ENCODE assay signal across 11 mouse cellular contexts in genomic region chr5:123296224-123296806, GRCm38 (mm10). TPM values are rescaled to one million over a fixed set of nuclear protein-coding genes. Genes with fewer than 3 reads are reported as not detected.
DNase-seq lines count a peak whose midpoint lies in the region; ATAC-seq and TF ChIP-seq lines count a peak whose summit lies in the region.
"Had no signal": no experiment of that assay in that cellular context is flagged by ENCODE, and none has a peak within 500 bp of the region (broad histone marks: within the 10 kb centered on the region; RNA-seq: fewer than 3 reads in every experiment).

No protein-coding gene starts in this region.

- peak; percentile 47 for TF ChIP-seq CTCF in liver, embryonic 14.5 days (IDR thresholded peaks at IDR 0.05; ENCODE audit: low read depth)

- H3K4me1 ChIP-seq in megakaryocyte, embryonic 14.5 days = peaks cover 7% of the 10 kb centered on the region; the same call in 1 of the 2 replicates
- no peaks in the 10 kb centered on the region for H3K4me1 ChIP-seq in liver, embryonic 14.5 days (replicated peaks; ENCODE audit: control insufficient read depth in 2 of 2, insufficient read depth in 2 of 2, low read length in 1 of 2)

- no peak overlapping the region for H3K9ac ChIP-seq in liver, embryonic 14.5 days (replicated peaks)
- H3K9ac ChIP-seq: limb, embryonic 15.5 days; neural tube, embryonic 13.5 days had no signal

- no peaks in the 10 kb centered on the region for H3K36me3 ChIP-seq in megakaryocyte, embryonic 14.5 days (replicated peaks; ENCODE audit: low read length)
- no peaks in the 10 kb centered on the region for H3K36me3 ChIP-seq in liver, embryonic 14.5 days (replicated peaks; ENCODE audit: control insufficient read depth, insufficient read depth, low read depth)
- H3K36me3 ChIP-seq: limb, embryonic 15.5 days; neural tube, embryonic 13.5 days had no signal

- ATAC-seq in megakaryocyte, adult 5-6 weeks (ENCODE audit: poor library complexity, severe bottlenecking) = no peak
- no peak for ATAC-seq in liver, embryonic 14.5 days (ENCODE audit: insufficient read depth)

- peak overlapping the region; percentile 28 for H3K4me3 ChIP-seq in megakaryocyte, embryonic 14.5 days (replicated peaks)
- H3K4me3 ChIP-seq in liver, embryonic 14.5 days (ENCODE audit: insufficient read depth in 1 of 2, low read depth in 2 of 2, low read length in 2 of 2) = no peak overlapping the region
- H3K4me3 ChIP-seq: limb, embryonic 15.5 days; neural tube, embryonic 13.5 days had no signal

- DNase-seq in embryo, embryonic 10 days (ENCODE audit: low spot score) = peak; percentile 59
- DNase-seq in embryo, embryonic 11 days = no peak
- no peak for DNase-seq in liver, embryonic 14.5 days (ENCODE audit: low read depth in 3 of 3, low spot score in 3 of 3)
- DNase-seq in thymus, postnatal 25 days = peak; percentile 51
- no peak for DNase-seq in frontal cortex, postnatal 10 days (ENCODE audit: low spot score in 2 of 2)
- DNase-seq in left cerebral cortex, postnatal 14 days (ENCODE audit: low spot score in 2 of 2) = no peak
- DNase-seq: cerebellum, adult 9-10 months had no signal

- WGBS in liver, embryonic 14.5 days (ENCODE audit: insufficient replicate concordance) = 56% methylated on average over 12 of the region's 12 CpGs

- no peak overlapping the region for H3K27ac ChIP-seq in liver, embryonic 14.5 days
- H3K27ac ChIP-seq: limb, embryonic 15.5 days; neural tube, embryonic 13.5 days had no signal

- H3K4me2 ChIP-seq in liver, embryonic 14.5 days (ENCODE audit: low read depth) = no peak overlapping the region
- H3K4me2 ChIP-seq: limb, embryonic 15.5 days; neural tube, embryonic 13.5 days had no signal

- H3K27me3 ChIP-seq in megakaryocyte, embryonic 14.5 days (replicated peaks) = peaks cover 60% of the 10 kb centered on the region
- no peaks in the 10 kb centered on the region for H3K27me3 ChIP-seq in liver, embryonic 14.5 days (ENCODE audit: control insufficient read depth, insufficient read depth, low read length)
- H3K27me3 ChIP-seq: limb, embryonic 15.5 days; neural tube, embryonic 13.5 days had no signal

- peaks cover 6% of the 10 kb centered on the region for H3K9me3 ChIP-seq in megakaryocyte, embryonic 14.5 days
- H3K9me3 ChIP-seq in liver, embryonic 14.5 days (ENCODE audit: control insufficient read depth, low read length) = no peaks in the 10 kb centered on the region
- H3K9me3 ChIP-seq: limb, embryonic 15.5 days; neural tube, embryonic 13.5 days had no signal

- intact Hi-C loops in left cerebral cortex, postnatal 14 days (cut with DNase I) = no loop called here

- no peak for TF ChIP-seq EP300 in liver, embryonic 14.5 days (IDR thresholded peaks at IDR 0.05; ENCODE audit: low read depth)

RNA-seq across cellular contexts. Expression of gene Wdr66, which starts 44.4 kb away (rescaled TPM):
- polyA plus RNA-seq in megakaryocyte, embryonic 14.5 days (2012; ENCODE audit: insufficient read depth, low replicate concordance) = 0.08 TPM in 1 of 2 replicates, not detected in the other
- total RNA-seq in megakaryocyte, adult 5-6 weeks (2015) = 0.29 TPM in 1 of 2 replicates, not detected in the other
- not detected in 2 replicates for total RNA-seq in megakaryocyte, adult 5-6 weeks (2017)
- 0.11 and 0.16 TPM in 2 replicates for polyA plus RNA-seq in liver, embryonic 14.5 days (2012; rRNA removed)
- polyA plus RNA-seq in liver, embryonic 14.5 days (2014; fragmentation: Nextera tagmentation; extraction: Ambion mirVana) = 0.10 TPM in 1 of 2 replicates, not detected in the other
- total RNA-seq in left cerebral cortex, postnatal 14 days (2021) = 1 to 10 TPM; 6.6 to 8.9 TPM

RNA-seq across cellular contexts. Expression of gene Bcl7a, which starts 47.3 kb away (rescaled TPM):
- polyA plus RNA-seq in megakaryocyte, embryonic 14.5 days (2012; ENCODE audit: insufficient read depth, low replicate concordance) = 13.0 and 23.7 TPM in 2 replicates
- 3.8 and 4.0 TPM in 2 replicates for total RNA-seq in megakaryocyte, adult 5-6 weeks (2015)
- total RNA-seq in megakaryocyte, adult 5-6 weeks (2017) = 3.8 and 4.7 TPM in 2 replicates
- polyA plus RNA-seq in liver, embryonic 14.5 days (2012; rRNA removed) = 5.0 and 5.6 TPM in 2 replicates
- polyA plus RNA-seq in liver, embryonic 14.5 days (2014; fragmentation: Nextera tagmentation; extraction: Ambion mirVana) = 4.6 and 4.9 TPM in 2 replicates
- total RNA-seq in left cerebral cortex, postnatal 14 days (2021) = 10 to 100 TPM; 76.2 to 79.1 TPM

Comparison
In these comparisons a context has a peak if more than half of its experiments do, and no peak if none do; other contexts are left out.
1. DNase-seq: peak in embryo, embryonic 10 days (single experiment) and thymus, postnatal 25 days (single experiment); none in embryo, embryonic 11 days (single experiment), liver, embryonic 14.5 days (0 of 3), frontal cortex, postnatal 10 days (0 of 2) and left cerebral cortex, postnatal 14 days (0 of 2).
2. RNA of gene Wdr66, which starts 44.4 kb away (total RNA-seq): 6.6 to 8.9 TPM in left cerebral cortex, postnatal 14 days; 0.29 TPM in megakaryocyte, adult 5-6 weeks; every median in the first group is over 4 times any median in the second.
3. RNA of gene Bcl7a, which starts 47.3 kb away (total RNA-seq): 76.2 to 79.1 TPM in left cerebral cortex, postnatal 14 days; 3.8 to 4.7 TPM in megakaryocyte, adult 5-6 weeks; every median in the first group is over 10 times any median in the second.